Mouse (Mus musculus): Measurements from ENCODE around the gene Gm13275. TPM values are rescaled to one million over a fixed set of nuclear protein-coding genes. Genes with fewer than 3 reads are reported as not detected.
A peak's percentile ranks its signal among the peaks of the same experiment; 100 is the strongest.
"Not testable (repeated sequence)": the region's sequence is repeated elsewhere in the genome, so short reads cannot be mapped to it uniquely, and the experiment has no call there.

The Gm13275 gene
- total and polyA plus RNA-seq, 3 experiments: not detected

- H3K79me2 ChIP-seq (replicated peaks; ENCODE audit: control insufficient read depth, extremely low read depth, insufficient read depth, poor library complexity, severe bottlenecking); H3K27me3 ChIP-seq (replicated peaks); H3K4me1 ChIP-seq (ENCODE audit: control insufficient read depth in 1 of 2, insufficient read depth in 2 of 2); H3K9me3 ChIP-seq (replicated peaks; ENCODE audit: low read length); dilution Hi-C loops (cut with MboI; ENCODE audit: extremely low pct_ligation_motif_present, extremely low pct_unique_long_range_greater_than_20kb, low sequenced_read_pairs); H3K36me3 ChIP-seq (replicated peaks in 1 of 2; ENCODE audit: control insufficient read depth in 1 of 2, insufficient read depth in 1 of 2, low read length in 1 of 2); H3K9ac ChIP-seq (ENCODE audit: insufficient read depth, low read depth); in situ Hi-C loops (cut with MboI; ENCODE audit: low pct_ligation_motif_present, low pct_unique_long_range_greater_than_20kb, low sequenced_read_pairs); H3K27ac ChIP-seq (ENCODE audit: insufficient read depth, low read depth): not testable (repeated sequence)
- H3K4me3 ChIP-seq (replicated peaks in 1 of 3; ENCODE audit: low read depth in 2 of 3, low read length in 2 of 3, poor library complexity in 1 of 3): peak overlapping the region in 1 of 3 experiments; percentile 58
- H3K4me2 ChIP-seq (ENCODE audit: insufficient read depth, low read depth, poor library complexity, severe bottlenecking): 0 out of 2 replicates have a peak overlapping the region, but pooled peaks have one; percentile 0
- TF ChIP-seq CTCF (conservative IDR thresholded peaks at IDR 0.05 in 1 of 2, IDR thresholded peaks at IDR 0.05 in 1 of 2; ENCODE audit: low read depth in 2 of 2, low read length in 2 of 2): peak in 1 of 2 experiments; percentile 37; a peak in 2 of 4 replicates
- TF ChIP-seq NRF1 (IDR thresholded peaks at IDR 0.05; ENCODE audit: low read depth, low read length): peak; percentile 17; the same call in 1 of the 2 replicates
- peak; percentile 37 for DNase-seq (ENCODE audit: extremely low read depth)
Observed at GRCm38 (mm10) chr4:88763384-88764018, 30.8 kb upstream of the Gm13275 start.

- H3K27me3 ChIP-seq (replicated peaks); H3K9ac ChIP-seq (ENCODE audit: insufficient read depth, low read depth); H3K9me3 ChIP-seq (replicated peaks; ENCODE audit: low read length); H3K4me3 ChIP-seq (replicated peaks in 1 of 3; ENCODE audit: low read depth in 2 of 3, low read length in 2 of 3, poor library complexity in 1 of 3); H3K36me3 ChIP-seq (replicated peaks in 1 of 2; ENCODE audit: control insufficient read depth in 1 of 2, insufficient read depth in 1 of 2, low read length in 1 of 2); H3K4me1 ChIP-seq (ENCODE audit: control insufficient read depth in 1 of 2, insufficient read depth in 2 of 2); H3K79me2 ChIP-seq (replicated peaks; ENCODE audit: control insufficient read depth, extremely low read depth, insufficient read depth, poor library complexity, severe bottlenecking); in situ Hi-C loops (cut with MboI; ENCODE audit: low pct_ligation_motif_present, low pct_unique_long_range_greater_than_20kb, low sequenced_read_pairs); dilution Hi-C loops (cut with MboI; ENCODE audit: extremely low pct_ligation_motif_present, extremely low pct_unique_long_range_greater_than_20kb, low sequenced_read_pairs); H3K27ac ChIP-seq (ENCODE audit: insufficient read depth, low read depth); DNase-seq (ENCODE audit: extremely low read depth): not testable (repeated sequence)
- H3K4me2 ChIP-seq (ENCODE audit: insufficient read depth, low read depth, poor library complexity, severe bottlenecking): 0 out of 2 replicates have a peak within 1 kb of the TSS, but pooled peaks have one; percentile 24
Observed at GRCm38 (mm10) chr4:88773534-88773933, 20.8 kb upstream of the Gm13275 start, which contains the start of gene Gm13290. TSS of gene Gm13290 (plus strand) at chr4:88773834.

- H3K9me3 ChIP-seq (replicated peaks; ENCODE audit: low read length); dilution Hi-C loops (cut with MboI; ENCODE audit: extremely low pct_ligation_motif_present, extremely low pct_unique_long_range_greater_than_20kb, low sequenced_read_pairs); in situ Hi-C loops (cut with MboI; ENCODE audit: low pct_ligation_motif_present, low pct_unique_long_range_greater_than_20kb, low sequenced_read_pairs); H3K4me2 ChIP-seq (ENCODE audit: insufficient read depth, low read depth, poor library complexity, severe bottlenecking); H3K27ac ChIP-seq (ENCODE audit: insufficient read depth, low read depth); DNase-seq (ENCODE audit: extremely low read depth); H3K36me3 ChIP-seq (replicated peaks in 1 of 2; ENCODE audit: control insufficient read depth in 1 of 2, insufficient read depth in 1 of 2, low read length in 1 of 2); H3K79me2 ChIP-seq (replicated peaks; ENCODE audit: control insufficient read depth, extremely low read depth, insufficient read depth, poor library complexity, severe bottlenecking); H3K9ac ChIP-seq (ENCODE audit: insufficient read depth, low read depth); H3K4me3 ChIP-seq (replicated peaks in 1 of 3; ENCODE audit: low read depth in 2 of 3, low read length in 2 of 3, poor library complexity in 1 of 3); H3K4me1 ChIP-seq (ENCODE audit: control insufficient read depth in 1 of 2, insufficient read depth in 2 of 2); H3K27me3 ChIP-seq (replicated peaks): not testable (repeated sequence)
Observed at GRCm38 (mm10) chr4:88776622-88777021, 17.7 kb upstream of the Gm13275 start, which contains the start of gene Gm13289. TSS of gene Gm13289 (plus strand) at chr4:88776922.

- in situ Hi-C loops (cut with MboI; ENCODE audit: low pct_ligation_motif_present, low pct_unique_long_range_greater_than_20kb, low sequenced_read_pairs); H3K9me3 ChIP-seq (replicated peaks; ENCODE audit: low read length); H3K4me3 ChIP-seq (replicated peaks in 1 of 3; ENCODE audit: low read depth in 2 of 3, low read length in 2 of 3, poor library complexity in 1 of 3); dilution Hi-C loops (cut with MboI; ENCODE audit: extremely low pct_ligation_motif_present, extremely low pct_unique_long_range_greater_than_20kb, low sequenced_read_pairs); H3K79me2 ChIP-seq (replicated peaks; ENCODE audit: control insufficient read depth, extremely low read depth, insufficient read depth, poor library complexity, severe bottlenecking); H3K4me1 ChIP-seq (ENCODE audit: control insufficient read depth in 1 of 2, insufficient read depth in 2 of 2); H3K9ac ChIP-seq (ENCODE audit: insufficient read depth, low read depth); DNase-seq (ENCODE audit: extremely low read depth); H3K27ac ChIP-seq (ENCODE audit: insufficient read depth, low read depth); H3K36me3 ChIP-seq (replicated peaks in 1 of 2; ENCODE audit: control insufficient read depth in 1 of 2, insufficient read depth in 1 of 2, low read length in 1 of 2); H3K4me2 ChIP-seq (ENCODE audit: insufficient read depth, low read depth, poor library complexity, severe bottlenecking); H3K27me3 ChIP-seq (replicated peaks): not testable (repeated sequence)
Observed at GRCm38 (mm10) chr4:88779550-88779949, 14.7 kb upstream of the Gm13275 start, which contains the start of gene Gm13272. TSS of gene Gm13272 (plus strand) at chr4:88779850.

GRCm38 (mm10) chr4:88780320-88780719 lies 14.0 kb upstream of the Gm13275 start:
- H3K4me1 ChIP-seq (ENCODE audit: control insufficient read depth in 1 of 2, insufficient read depth in 2 of 2); in situ Hi-C loops (cut with MboI; ENCODE audit: low pct_ligation_motif_present, low pct_unique_long_range_greater_than_20kb, low sequenced_read_pairs); H3K27me3 ChIP-seq (replicated peaks); H3K9ac ChIP-seq (ENCODE audit: insufficient read depth, low read depth); H3K4me3 ChIP-seq (replicated peaks in 1 of 3; ENCODE audit: low read depth in 2 of 3, low read length in 2 of 3, poor library complexity in 1 of 3); dilution Hi-C loops (cut with MboI; ENCODE audit: extremely low pct_ligation_motif_present, extremely low pct_unique_long_range_greater_than_20kb, low sequenced_read_pairs); H3K36me3 ChIP-seq (replicated peaks in 1 of 2; ENCODE audit: control insufficient read depth in 1 of 2, insufficient read depth in 1 of 2, low read length in 1 of 2); DNase-seq (ENCODE audit: extremely low read depth); H3K9me3 ChIP-seq (replicated peaks; ENCODE audit: low read length); H3K27ac ChIP-seq (ENCODE audit: insufficient read depth, low read depth); H3K79me2 ChIP-seq (replicated peaks; ENCODE audit: control insufficient read depth, extremely low read depth, insufficient read depth, poor library complexity, severe bottlenecking); H3K4me2 ChIP-seq (ENCODE audit: insufficient read depth, low read depth, poor library complexity, severe bottlenecking): not testable (repeated sequence)

- dilution Hi-C loops (cut with MboI; ENCODE audit: extremely low pct_ligation_motif_present, extremely low pct_unique_long_range_greater_than_20kb, low sequenced_read_pairs); H3K27ac ChIP-seq (ENCODE audit: insufficient read depth, low read depth): not testable (repeated sequence)
Observed at GRCm38 (mm10) chr4:88781831-88782230, 12.5 kb upstream of the Gm13275 start, which contains the start of gene Ifnz. TSS of gene Ifnz (plus strand) at chr4:88782131.

More at GRCm38 (mm10) chr4:88781831-88782230, 12.5 kb upstream of the Gm13275 start, which contains the start of gene Ifnz:
- H3K36me3 ChIP-seq (replicated peaks in 1 of 2; ENCODE audit: control insufficient read depth in 1 of 2, insufficient read depth in 1 of 2, low read length in 1 of 2); H3K4me1 ChIP-seq (ENCODE audit: control insufficient read depth in 1 of 2, insufficient read depth in 2 of 2); H3K27me3 ChIP-seq (replicated peaks); H3K9me3 ChIP-seq (replicated peaks; ENCODE audit: low read length); in situ Hi-C loops (cut with MboI; ENCODE audit: low pct_ligation_motif_present, low pct_unique_long_range_greater_than_20kb, low sequenced_read_pairs); H3K79me2 ChIP-seq (replicated peaks; ENCODE audit: control insufficient read depth, extremely low read depth, insufficient read depth, poor library complexity, severe bottlenecking); H3K9ac ChIP-seq (ENCODE audit: insufficient read depth, low read depth); DNase-seq (ENCODE audit: extremely low read depth); H3K4me2 ChIP-seq (ENCODE audit: insufficient read depth, low read depth, poor library complexity, severe bottlenecking): not testable (repeated sequence)
- H3K4me3 ChIP-seq (replicated peaks in 1 of 3; ENCODE audit: low read depth in 2 of 3, low read length in 2 of 3, poor library complexity in 1 of 3): peak within 1 kb of the TSS in 1 of 3 experiments; percentile 60

Data from CH12.LX (cell line).